Mouse (Mus musculus) MEL (cell line): ENCODE measurements at regions not wholly inside any gene's neighbourhood (a gene's known extent, or its start where the extent isn't known, plus 50 kb on each side); places are given as distances from the start of the nearest gene placed in this dataset.

ENCODE experiments used
- CTCF ChIP-seq, 3 experiments: IDR thresholded peaks in 2 of 3; conservative IDR thresholded peaks in 1 of 3; 2 replicates each; pipeline ENCODE4 v1.5.1; 2011 to 2012; ENCODE audit warnings: low read length in 3 of 3, low read depth in 2 of 3, mild to moderate bottlenecking in 2 of 3, improper control_type of control experiment in 1 of 3, inconsistent platforms in 1 of 3, mixed read lengths in 1 of 3, moderate library complexity in 1 of 3; ENCODE audit not compliant: control insufficient read depth in 1 of 3, insufficient read depth in 1 of 3, poor library complexity in 1 of 3, severe bottlenecking in 1 of 3
- ELF1 ChIP-seq: IDR thresholded peaks from 2 replicates; pipeline ENCODE4 v1.6.1; 2014; ENCODE audit warnings: low read depth, mild to moderate bottlenecking, inconsistent platforms, low read length, improper control_type of control experiment, moderate library complexity
- MAFK ChIP-seq: IDR thresholded peaks from 2 replicates; pipeline ENCODE4 v1.6.1; 2011; ENCODE audit warnings: low read depth, mild to moderate bottlenecking, low read length, improper control_type of control experiment, borderline replicate concordance
- MYB ChIP-seq: IDR thresholded peaks from 2 replicates; pipeline ENCODE4 v1.6.1; 2011; ENCODE audit warnings: mild to moderate bottlenecking, low read depth, low read length, improper control_type of control experiment

DNA sequence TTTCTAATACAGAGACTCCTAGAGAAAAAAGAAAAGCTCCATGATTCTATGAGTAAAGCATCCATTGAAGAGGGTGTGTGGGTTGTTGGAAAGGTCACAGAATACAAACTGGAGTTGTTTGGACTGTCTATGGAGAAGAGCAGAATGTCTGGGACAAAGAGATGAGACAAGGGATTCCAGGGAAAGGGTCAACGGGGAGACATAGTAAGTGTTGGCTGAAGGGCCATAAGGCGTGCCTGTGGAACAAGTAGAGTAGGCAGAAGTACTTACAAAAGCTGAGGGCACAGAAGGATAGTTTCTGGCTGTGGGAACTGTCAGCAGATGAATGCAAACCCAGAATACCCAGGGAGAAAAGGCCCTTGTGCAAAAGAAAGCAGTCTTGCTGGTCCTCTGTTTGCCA lies 134.0 kb upstream of the Col8a1 start:
- TF ChIP-seq CTCF (IDR thresholded peaks at IDR 0.05 in 2 of 3, conservative IDR thresholded peaks at IDR 0.05 in 1 of 3; ENCODE audit: control insufficient read depth in 1 of 3, insufficient read depth in 1 of 3, low read depth in 2 of 3, low read length in 3 of 3, poor library complexity in 1 of 3, severe bottlenecking in 1 of 3): no peak
- no peak for TF ChIP-seq MYB
- TF ChIP-seq MAFK: no peak
- no peak for TF ChIP-seq ELF1
